Mouse (Mus musculus): Measurements from ENCODE around the gene Gm10309.

DNA sequence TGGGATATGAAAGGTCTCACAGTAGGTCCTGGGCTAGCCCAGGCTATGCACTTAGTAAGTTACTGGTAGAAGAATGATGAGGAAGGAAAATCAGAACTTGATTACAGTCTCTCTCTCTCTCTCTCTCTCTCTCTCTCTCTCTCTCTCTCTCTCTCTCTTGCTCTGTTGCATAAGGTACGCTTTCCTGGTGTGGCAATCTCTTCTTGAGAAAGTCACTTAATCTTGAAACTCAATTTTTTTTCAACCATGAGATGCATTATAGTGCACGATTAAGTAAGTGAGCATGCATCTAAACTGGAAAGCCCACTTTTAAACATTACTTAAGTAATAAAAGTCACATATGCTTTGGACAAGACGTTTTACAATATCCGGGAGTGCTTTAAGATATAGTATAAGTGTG is 52.1 kb downstream of the Gm10309 start:
- no peak for TF ChIP-seq CTCF (IDR thresholded peaks at IDR 0.05; ENCODE audit: control insufficient read depth, insufficient read depth, low read length)
- no peak for TF ChIP-seq POLR2A (IDR thresholded peaks at IDR 0.05; ENCODE audit: borderline replicate concordance, control insufficient read depth, low read depth, low read length)

Measured in bone marrow, adult 2 months (tissue).